Mouse (Mus musculus): ENCODE data around the gene Pck1. TPM values are rescaled to one million over a fixed set of nuclear protein-coding genes. Genes with fewer than 3 reads are reported as not detected.
A peak's percentile ranks its signal among the peaks of the same experiment; 100 is the strongest.

The Pck1 gene
- polyA plus RNA-seq, 1 experiment: not detected

- Histone ChIP-seq H3K79me2 (ENCODE audit: control insufficient read depth, insufficient read depth) (no peaks in the 10 kb centered on the region), H3K27me3 (ENCODE audit: control insufficient read depth, insufficient read depth, insufficient read length) (peaks cover 42% of the 10 kb centered on the region), H3K79me3 (ENCODE audit: low read depth) (no peaks in the 10 kb centered on the region), H3K4me3 (ENCODE audit: insufficient read depth, poor library complexity, severe bottlenecking) (no peak overlapping the region), H3ac (ENCODE audit: control insufficient read depth, insufficient read length, low read depth) (no peak overlapping the region), H3K36me3 (ENCODE audit: control insufficient read depth, insufficient read depth) (no peaks in the 10 kb centered on the region)
- no peak for TF ChIP-seq MYOD1 (IDR thresholded peaks at IDR 0.05; ENCODE audit: control insufficient read depth, insufficient read length, low read depth)
Observed at GRCm38 (mm10) chr2:173157871-173158270, 5.0 kb downstream of the Pck1 start.

DNA sequence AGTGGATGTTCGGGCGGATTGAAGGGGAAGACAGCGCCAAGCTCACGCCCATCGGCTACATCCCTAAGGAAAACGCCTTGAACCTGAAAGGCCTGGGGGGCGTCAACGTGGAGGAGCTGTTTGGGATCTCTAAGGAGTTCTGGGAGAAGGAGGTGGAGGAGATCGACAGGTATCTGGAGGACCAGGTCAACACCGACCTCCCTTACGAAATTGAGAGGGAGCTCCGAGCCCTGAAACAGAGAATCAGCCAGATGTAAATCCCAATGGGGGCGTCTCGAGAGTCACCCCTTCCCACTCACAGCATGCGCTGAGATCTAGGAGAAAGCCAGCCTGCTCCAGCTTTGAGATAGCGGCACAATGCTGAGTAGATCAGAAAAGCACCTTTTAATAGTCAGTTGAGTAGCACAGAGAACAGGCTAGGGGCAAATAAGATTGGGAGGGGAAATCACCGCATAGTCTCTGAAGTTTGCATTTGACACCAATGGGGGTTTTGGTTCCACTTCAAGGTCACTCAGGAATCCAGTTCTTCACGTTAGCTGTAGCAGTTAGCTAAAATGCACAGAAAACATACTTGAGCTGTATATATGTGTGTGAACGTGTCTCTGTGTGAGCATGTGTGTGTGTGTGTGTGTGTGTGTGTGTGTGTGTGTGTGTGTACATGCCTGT lies 5.7 kb downstream of the Pck1 start:
- Histone ChIP-seq H3K79me2 (ENCODE audit: control insufficient read depth, insufficient read depth) (no peaks in the 10 kb centered on the region), H3K27me3 (ENCODE audit: control insufficient read depth, insufficient read depth, insufficient read length) (peaks cover 40% of the 10 kb centered on the region), H3K36me3 (ENCODE audit: control insufficient read depth, insufficient read depth) (no peaks in the 10 kb centered on the region), H3K79me3 (ENCODE audit: low read depth) (no peaks in the 10 kb centered on the region), H3ac (ENCODE audit: control insufficient read depth, insufficient read length, low read depth) (no peak overlapping the region), H3K4me3 (ENCODE audit: insufficient read depth, poor library complexity, severe bottlenecking) (no peak overlapping the region)
- TF ChIP-seq MAX (IDR thresholded peaks at IDR 0.05) (no peak), USF1 (IDR thresholded peaks at IDR 0.05; ENCODE audit: low read depth) (no peak), FOSL1 (IDR thresholded peaks at IDR 0.05; ENCODE audit: insufficient read depth, low read length, poor library complexity, severe bottlenecking) (no peak), MYOD1 (IDR thresholded peaks at IDR 0.05; ENCODE audit: control insufficient read depth, insufficient read length, low read depth) (no peak), CTCF (IDR thresholded peaks at IDR 0.05; ENCODE audit: control insufficient read depth, insufficient read depth, insufficient read length) (no peak), CEBPB (IDR thresholded peaks at IDR 0.05; ENCODE audit: low read depth) (no peak), MYOG (IDR thresholded peaks at IDR 0.05; ENCODE audit: control insufficient read depth, extremely low read depth, insufficient read length) (no peak)

DNA sequence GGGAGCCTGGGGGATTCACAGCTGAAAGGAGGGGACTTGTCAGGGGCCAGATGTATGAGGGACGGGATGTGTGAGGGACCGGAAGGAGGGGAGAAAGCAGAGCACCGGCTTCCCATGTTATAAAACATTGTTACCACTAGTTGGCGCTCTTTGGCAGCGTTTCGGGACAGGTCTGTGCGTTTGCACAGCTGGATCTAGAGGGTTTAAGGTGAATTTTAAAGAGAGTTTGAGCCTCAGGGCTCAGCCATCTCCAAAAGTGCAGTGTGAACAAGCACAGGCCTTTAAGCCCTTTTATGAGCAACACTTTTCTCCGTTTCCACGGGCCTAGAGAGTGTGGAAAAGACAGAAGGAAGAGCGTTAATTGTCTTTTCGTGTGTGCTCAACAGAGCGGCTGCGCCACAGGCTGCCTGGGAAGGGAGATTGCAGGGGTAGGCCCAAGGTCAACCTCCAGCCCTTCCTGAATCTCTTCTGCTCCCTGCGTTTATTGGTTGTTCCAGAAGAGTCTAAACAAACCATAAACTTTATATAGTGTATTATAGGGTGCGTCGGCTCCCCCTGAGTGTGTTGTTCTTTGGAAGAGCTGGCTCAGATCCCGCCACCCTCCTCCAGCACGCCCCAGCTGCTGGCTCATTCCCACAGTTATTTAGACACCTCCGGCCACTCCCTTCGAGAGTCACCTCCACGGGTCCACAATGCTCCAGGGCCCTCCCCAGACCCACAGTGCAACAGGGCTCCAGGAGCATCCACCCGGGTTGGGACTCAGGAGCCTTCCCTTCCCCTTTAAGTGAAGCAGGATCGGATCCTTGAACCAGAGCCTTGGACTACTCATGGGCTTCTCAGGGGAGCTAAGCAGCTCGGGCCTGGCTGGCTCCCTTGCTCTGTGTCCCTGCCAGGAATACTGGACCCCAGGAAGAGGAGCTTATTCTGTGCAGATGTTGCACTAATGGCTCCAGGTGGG lies 6.8 kb downstream of the Pck1 start:
- TF ChIP-seq USF1 (IDR thresholded peaks at IDR 0.05; ENCODE audit: low read depth) (no peak), CTCF (IDR thresholded peaks at IDR 0.05; ENCODE audit: control insufficient read depth, insufficient read depth, insufficient read length) (peak; percentile 53)
- Histone ChIP-seq H3K79me2 (ENCODE audit: control insufficient read depth, insufficient read depth) (no peaks in the 10 kb centered on the region), H3K4me3 (ENCODE audit: insufficient read depth, poor library complexity, severe bottlenecking) (no peak overlapping the region), H3ac (ENCODE audit: control insufficient read depth, insufficient read length, low read depth) (no peak overlapping the region), H3K36me3 (ENCODE audit: control insufficient read depth, insufficient read depth) (no peaks in the 10 kb centered on the region), H3K79me3 (ENCODE audit: low read depth) (no peaks in the 10 kb centered on the region), H3K27me3 (ENCODE audit: control insufficient read depth, insufficient read depth, insufficient read length) (peaks cover 37% of the 10 kb centered on the region)

DNA sequence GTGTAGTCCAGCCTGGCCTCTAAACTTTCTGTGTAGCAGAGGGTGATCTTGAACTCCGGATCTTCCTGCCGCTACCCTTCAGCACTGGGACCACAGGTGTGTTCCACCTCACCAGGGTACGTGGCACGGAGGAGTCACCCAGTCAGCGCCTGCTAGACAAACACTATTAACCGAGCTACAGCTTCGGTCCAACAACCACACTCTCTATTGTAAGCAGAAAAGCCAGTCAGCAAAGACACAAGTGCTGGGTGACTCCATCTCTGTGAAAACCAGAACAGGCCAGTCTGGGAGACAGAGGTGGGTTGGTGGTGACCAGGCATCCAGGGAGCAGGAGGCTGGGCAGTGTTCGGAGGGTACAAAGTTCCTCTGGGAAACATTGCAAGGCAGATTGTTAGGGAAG lies 10.5 kb downstream of the Pck1 start:
- Histone ChIP-seq H3K79me3 (ENCODE audit: low read depth) (no peaks in the 10 kb centered on the region), H3K27me3 (ENCODE audit: control insufficient read depth, insufficient read depth, insufficient read length) (peaks cover 37% of the 10 kb centered on the region), H3K79me2 (ENCODE audit: control insufficient read depth, insufficient read depth) (no peaks in the 10 kb centered on the region), H3K36me3 (ENCODE audit: control insufficient read depth, insufficient read depth) (no peaks in the 10 kb centered on the region), H3K4me3 (ENCODE audit: insufficient read depth, poor library complexity, severe bottlenecking) (no peak overlapping the region), H3ac (ENCODE audit: control insufficient read depth, insufficient read length, low read depth) (no peak overlapping the region)
- TF ChIP-seq MYOG (IDR thresholded peaks at IDR 0.05; ENCODE audit: control insufficient read depth, extremely low read depth, insufficient read length) (no peak), MYOD1 (IDR thresholded peaks at IDR 0.05; ENCODE audit: control insufficient read depth, insufficient read length, low read depth) (no peak), CEBPB (IDR thresholded peaks at IDR 0.05; ENCODE audit: low read depth) (no peak)

DNA sequence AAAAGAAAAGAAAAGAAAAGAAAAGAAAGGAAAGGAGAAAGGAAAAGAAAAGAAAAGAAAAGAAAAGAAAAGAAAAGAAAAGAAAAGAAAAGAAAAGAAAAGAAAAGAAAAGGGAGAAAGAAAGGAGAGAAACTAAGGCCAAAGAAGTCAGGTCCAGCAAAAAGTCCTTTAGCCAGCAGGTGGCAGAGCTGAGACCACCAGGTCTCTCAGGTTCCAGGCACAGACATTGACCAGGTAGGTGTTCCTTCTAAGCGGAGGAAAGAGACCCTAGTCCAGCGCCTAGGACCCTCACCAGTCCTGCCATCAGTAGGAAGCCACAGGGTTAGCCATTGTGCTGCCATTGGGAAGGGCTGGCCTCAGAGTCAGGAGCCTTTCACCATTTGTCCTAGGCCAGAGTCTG lies 11.5 kb downstream of the Pck1 start:
- TF ChIP-seq USF1 (IDR thresholded peaks at IDR 0.05; ENCODE audit: low read depth) (no peak), MAX (IDR thresholded peaks at IDR 0.05) (no peak), MYOD1 (IDR thresholded peaks at IDR 0.05; ENCODE audit: control insufficient read depth, insufficient read length, low read depth) (no peak), FOSL1 (IDR thresholded peaks at IDR 0.05; ENCODE audit: insufficient read depth, low read length, poor library complexity, severe bottlenecking) (no peak), CTCF (IDR thresholded peaks at IDR 0.05; ENCODE audit: control insufficient read depth, insufficient read depth, insufficient read length) (no peak), CEBPB (IDR thresholded peaks at IDR 0.05; ENCODE audit: low read depth) (no peak), MYOG (IDR thresholded peaks at IDR 0.05; ENCODE audit: control insufficient read depth, extremely low read depth, insufficient read length) (no peak)
- H3K36me3 ChIP-seq (ENCODE audit: control insufficient read depth, insufficient read depth): no peaks in the 10 kb centered on the region
- no peaks in the 10 kb centered on the region for H3K79me2 ChIP-seq (ENCODE audit: control insufficient read depth, insufficient read depth)
- H3ac ChIP-seq (ENCODE audit: control insufficient read depth, insufficient read length, low read depth): no peak overlapping the region
- H3K4me3 ChIP-seq (ENCODE audit: insufficient read depth, poor library complexity, severe bottlenecking): no peak overlapping the region
- H3K27me3 ChIP-seq (ENCODE audit: control insufficient read depth, insufficient read depth, insufficient read length): peaks cover 43% of the 10 kb centered on the region
- no peaks in the 10 kb centered on the region for H3K79me3 ChIP-seq (ENCODE audit: low read depth)

GRCm38 (mm10) chr2:173164946-173165345 lies 12.1 kb downstream of the Pck1 start:
- H3K36me3 ChIP-seq (ENCODE audit: control insufficient read depth, insufficient read depth): no peaks in the 10 kb centered on the region
- no peaks in the 10 kb centered on the region for H3K79me3 ChIP-seq (ENCODE audit: low read depth)
- H3ac ChIP-seq (ENCODE audit: control insufficient read depth, insufficient read length, low read depth): no peak overlapping the region
- TF ChIP-seq MYOG (IDR thresholded peaks at IDR 0.05; ENCODE audit: control insufficient read depth, extremely low read depth, insufficient read length): no peak
- TF ChIP-seq CTCF (IDR thresholded peaks at IDR 0.05; ENCODE audit: control insufficient read depth, insufficient read depth, insufficient read length): no peak
- TF ChIP-seq MYOD1 (IDR thresholded peaks at IDR 0.05; ENCODE audit: control insufficient read depth, insufficient read length, low read depth): no peak
- no peak for TF ChIP-seq FOSL1 (IDR thresholded peaks at IDR 0.05; ENCODE audit: insufficient read depth, low read length, poor library complexity, severe bottlenecking)
- TF ChIP-seq CEBPB (IDR thresholded peaks at IDR 0.05; ENCODE audit: low read depth): no peak
- no peak for TF ChIP-seq USF1 (IDR thresholded peaks at IDR 0.05; ENCODE audit: low read depth)
- TF ChIP-seq MAX (IDR thresholded peaks at IDR 0.05): no peak
- peaks cover 43% of the 10 kb centered on the region for H3K27me3 ChIP-seq (ENCODE audit: control insufficient read depth, insufficient read depth, insufficient read length)
- no peaks in the 10 kb centered on the region for H3K79me2 ChIP-seq (ENCODE audit: control insufficient read depth, insufficient read depth)
- no peak overlapping the region for H3K4me3 ChIP-seq (ENCODE audit: insufficient read depth, poor library complexity, severe bottlenecking)
